Comparison of ENCODE assay signal across 15 mouse cellular contexts in the genomic region with DNA sequence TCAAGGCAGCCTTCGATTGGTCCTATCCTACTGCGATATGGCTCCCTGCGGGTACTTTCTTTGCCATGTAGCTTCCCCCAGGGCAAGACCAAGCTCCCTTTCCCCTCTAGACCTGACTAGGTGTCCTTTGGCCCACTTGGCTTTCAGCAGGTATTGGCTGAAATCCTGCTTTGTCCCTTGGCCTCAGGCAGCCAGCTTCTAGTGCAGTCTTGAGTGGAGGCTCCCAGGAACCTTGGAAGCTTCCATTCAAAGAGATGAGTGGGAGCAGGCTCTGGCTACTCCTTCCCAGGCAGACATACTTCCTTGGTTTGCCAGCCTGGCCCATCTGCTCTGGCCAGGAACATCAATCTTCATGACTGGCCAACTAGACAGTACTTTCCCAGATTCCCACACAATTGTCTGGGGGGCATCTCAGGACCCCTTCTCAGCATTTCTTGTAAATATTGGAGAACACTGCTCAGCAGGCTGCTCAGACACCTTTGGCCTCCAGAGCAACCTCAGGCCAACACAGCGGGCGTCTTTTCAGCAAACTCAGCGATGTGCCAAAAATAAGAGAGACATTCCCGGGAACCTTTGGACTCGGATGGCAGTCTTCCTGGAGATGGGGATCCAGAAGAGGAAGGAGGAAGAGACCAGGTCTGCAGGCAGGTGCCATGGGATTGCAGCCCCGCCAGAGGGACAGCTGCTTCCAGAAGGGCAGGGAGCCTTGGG. TPM values are rescaled to one million over a fixed set of nuclear protein-coding genes. Genes with fewer than 3 reads are reported as not detected.
DNase-seq lines count a peak whose midpoint lies in the region; ATAC-seq and TF ChIP-seq lines count a peak whose summit lies in the region.
"Had no signal": no experiment of that assay in that cellular context is flagged by ENCODE, and none has a peak within 500 bp of the region (broad histone marks: within the 10 kb centered on the region; RNA-seq: fewer than 3 reads in every experiment).

No protein-coding gene starts in this region.

- TF ChIP-seq EP300 in heart, adult 2 months (IDR thresholded peaks at IDR 0.05; ENCODE audit: insufficient read depth, low read depth, low read length) = no peak

- no peak overlapping the region for H3K4me2 ChIP-seq in heart, embryonic 12.5 days
- H3K4me2 ChIP-seq: embryonic facial prominence, embryonic 12.5 days; liver, embryonic 13.5 days had no signal

- no peaks in the 10 kb centered on the region for H3K79me2 ChIP-seq in heart, adult 2 months (replicated peaks; ENCODE audit: control insufficient read depth, insufficient read depth, low read length)

- H3K4me1 ChIP-seq in heart, adult 2 months (ENCODE audit: control insufficient read depth, insufficient read depth, low read length) = peaks cover 5% of the 10 kb centered on the region; the same call in 1 of the 2 replicates
- H3K4me1 ChIP-seq in heart, embryonic 12.5 days (replicated peaks) = peaks cover 11% of the 10 kb centered on the region
- H3K4me1 ChIP-seq in small intestine, adult 2 months (ENCODE audit: control insufficient read depth, insufficient read depth, insufficient read length, low read length) = peaks cover 22% of the 10 kb centered on the region
- H3K4me1 ChIP-seq: liver, embryonic 13.5 days had no signal

- intact Hi-C loops in heart, adult 2 months (cut with DNase I) = no loop called here
- intact Hi-C loops in left cerebral cortex, postnatal 4 days (cut with DNase I) = no loop called here

- no peaks in the 10 kb centered on the region for H3K36me3 ChIP-seq in heart, adult 2 months (ENCODE audit: control insufficient read depth, insufficient read depth, low read length)
- H3K36me3 ChIP-seq in heart, embryonic 12.5 days = no peaks in the 10 kb centered on the region
- H3K36me3 ChIP-seq in small intestine, adult 2 months (ENCODE audit: control insufficient read depth, insufficient read depth, low read length) = no peaks in the 10 kb centered on the region
- H3K36me3 ChIP-seq: embryonic facial prominence, embryonic 12.5 days; liver, embryonic 13.5 days had no signal

- H3K27ac ChIP-seq in heart, adult 2 months = peak overlapping the region; percentile 51
- no peak overlapping the region for H3K27ac ChIP-seq in heart, embryonic 12.5 days (ENCODE audit: poor library complexity, severe bottlenecking)
- peak overlapping the region; percentile 73 for H3K27ac ChIP-seq in small intestine, adult 2 months (ENCODE audit: insufficient read depth, low read depth, low read length)
- H3K27ac ChIP-seq: embryonic facial prominence, embryonic 12.5 days; layer of hippocampus, adult 2 months; liver, embryonic 13.5 days had no signal

- 67% methylated on average over 9 of the region's 9 CpGs for WGBS in heart, adult 2 months
- WGBS in heart, embryonic 12.5 days = 92% methylated on average over 9 of the region's 9 CpGs
- 48% methylated on average over 9 of the region's 9 CpGs for WGBS in small intestine, adult 2 months

- ATAC-seq in heart, embryonic 12.5 days (ENCODE audit: insufficient number of reproducible peaks, low FRiP score) = no peak
- ATAC-seq: forebrain, embryonic 16.5 days; inflammation-experienced regulatory T-cells, adult 6 months; lung, postnatal 0 days had no signal

- H3K27me3 ChIP-seq in heart, adult 2 months (ENCODE audit: control insufficient read depth, insufficient read depth, low read length) = no peaks in the 10 kb centered on the region
- H3K27me3 ChIP-seq in heart, embryonic 12.5 days (replicated peaks) = no peaks in the 10 kb centered on the region
- H3K27me3 ChIP-seq in small intestine, adult 2 months (ENCODE audit: control insufficient read depth, insufficient read depth, low read length) = no peaks in the 10 kb centered on the region
- H3K27me3 ChIP-seq: embryonic facial prominence, embryonic 12.5 days; liver, embryonic 13.5 days had no signal

- no peaks in the 10 kb centered on the region for H3K9me3 ChIP-seq in heart, embryonic 12.5 days (replicated peaks)
- H3K9me3 ChIP-seq: embryonic facial prominence, embryonic 12.5 days; liver, embryonic 13.5 days had no signal

- peak; percentile 54 to 63 for DNase-seq in heart, adult 2 months
- peak; percentile 88 for DNase-seq in kidney, adult 9 months
- no peak for DNase-seq in kidney, postnatal 4 days
- DNase-seq in heart, postnatal 4 days = peak; percentile 50
- no peak for DNase-seq in left cerebral cortex, postnatal 4 days
- DNase-seq: liver, embryonic 13.5 days; spleen, adult 18-20 months; thymus, adult 2 months had no signal

- no peak for TF ChIP-seq POLR2A in heart, adult 2 months (IDR thresholded peaks at IDR 0.05; ENCODE audit: insufficient read depth, low read depth, low read length)
- no peak for TF ChIP-seq POLR2A in small intestine, adult 2 months (IDR thresholded peaks at IDR 0.05; ENCODE audit: low read depth, low read length)

- no peak overlapping the region for H3K9ac ChIP-seq in heart, adult 2 months (ENCODE audit: low read depth, low read length)
- no peak overlapping the region for H3K9ac ChIP-seq in heart, embryonic 12.5 days
- H3K9ac ChIP-seq: embryonic facial prominence, embryonic 12.5 days; liver, embryonic 13.5 days had no signal

- TF ChIP-seq CTCF in heart, adult 2 months (IDR thresholded peaks at IDR 0.05) = no peak
- no peak for TF ChIP-seq CTCF in small intestine, adult 2 months (IDR thresholded peaks at IDR 0.05; ENCODE audit: extremely low read depth, insufficient read length, insufficient replicate concordance, low read depth, low read length)

- no peak overlapping the region for H3K4me3 ChIP-seq in heart, adult 2 months
- no peak overlapping the region for H3K4me3 ChIP-seq in heart, embryonic 12.5 days
- no peak overlapping the region for H3K4me3 ChIP-seq in small intestine, adult 2 months (ENCODE audit: low read depth, low read length)
- H3K4me3 ChIP-seq: embryonic facial prominence, embryonic 12.5 days; layer of hippocampus, adult 2 months; liver, embryonic 13.5 days had no signal

RNA-seq across cellular contexts. Expression of gene Gadd45g, which starts 25.9 kb away (rescaled TPM):
- total RNA-seq in heart, adult 2 months (2021) = 10 to 100 TPM in 1 of 2 experiments, 1 to 10 TPM in 1; 8.2 to 19.0 TPM
- polyA plus RNA-seq in heart, adult 2 months (2012; rRNA removed) = 19.7 and 24.3 TPM in 2 replicates
- polyA plus RNA-seq in heart, embryonic 12.5 days (2016; fragmentation: Nextera tagmentation; extraction: Ambion mirVana) = 58.9 and 64.4 TPM in 2 replicates
- 10 to 100 TPM; 23.8 to 29.4 TPM for total RNA-seq in heart, postnatal 4 days (2021)
- 19.1 and 42.2 TPM in 2 replicates for polyA plus RNA-seq in small intestine, adult 2 months (2012; rRNA removed)
- total RNA-seq in left cerebral cortex, postnatal 4 days (2021) = 10 to 100 TPM in 1 of 2 experiments, 1 to 10 TPM in 1; 8.6 to 11.0 TPM

Comparison
In these comparisons a context has a peak if more than half of its experiments do, and no peak if none do; other contexts are left out.
1. DNase-seq: peak in heart, adult 2 months (2 of 2), kidney, adult 9 months (single experiment) and heart, postnatal 4 days (single experiment); none in kidney, postnatal 4 days (0 of 2) and left cerebral cortex, postnatal 4 days (single experiment).